Mouse (Mus musculus): Measurements from ENCODE around the gene Csmd2.

The Csmd2 gene

GRCm38 (mm10) chr4:128141161-128142101 lies 153.8 kb downstream of the Csmd2 start:
- DNase-seq (ENCODE audit: low spot score), result no peak

GRCm38 (mm10) chr4:128142279-128142678 lies 154.6 kb downstream of the Csmd2 start:
- no peak for DNase-seq (ENCODE audit: low spot score)

- DNase-seq (ENCODE audit: low spot score), result no peak
Observed at GRCm38 (mm10) chr4:128143147-128143546, 155.5 kb downstream of the Csmd2 start.

GRCm38 (mm10) chr4:128149524-128149923 lies 161.9 kb downstream of the Csmd2 start:
- no peak for DNase-seq (ENCODE audit: low spot score)

GRCm38 (mm10) chr4:128152066-128152465 lies 164.4 kb downstream of the Csmd2 start:
- DNase-seq (ENCODE audit: low spot score), result no peak

GRCm38 (mm10) chr4:128153144-128153543 lies 165.5 kb downstream of the Csmd2 start:
- no peak for DNase-seq (ENCODE audit: low spot score)

- DNase-seq (ENCODE audit: low spot score), result no peak
Observed at GRCm38 (mm10) chr4:128155226-128155625, 167.6 kb downstream of the Csmd2 start.

GRCm38 (mm10) chr4:128160656-128161055 lies 173.0 kb downstream of the Csmd2 start:
- no peak for DNase-seq (ENCODE audit: low spot score)

GRCm38 (mm10) chr4:128170181-128170580 lies 182.5 kb downstream of the Csmd2 start:
- DNase-seq (ENCODE audit: low spot score), result no peak

- no peak for DNase-seq (ENCODE audit: low spot score)
Observed at GRCm38 (mm10) chr4:128171233-128171632, 183.6 kb downstream of the Csmd2 start.

GRCm38 (mm10) chr4:128171701-128172100 lies 184.0 kb downstream of the Csmd2 start:
- DNase-seq (ENCODE audit: low spot score), result no peak

GRCm38 (mm10) chr4:128178974-128179373 lies 191.3 kb downstream of the Csmd2 start:
- no peak for DNase-seq (ENCODE audit: low spot score)

- DNase-seq (ENCODE audit: low spot score), result no peak
Observed at GRCm38 (mm10) chr4:128179581-128179980, 191.9 kb downstream of the Csmd2 start.

GRCm38 (mm10) chr4:128184747-128185146 lies 197.1 kb downstream of the Csmd2 start:
- no peak for DNase-seq (ENCODE audit: low spot score)

- DNase-seq (ENCODE audit: low spot score), result no peak
Observed at GRCm38 (mm10) chr4:128194454-128194853, 206.8 kb downstream of the Csmd2 start.

GRCm38 (mm10) chr4:128217991-128218595 lies 230.4 kb downstream of the Csmd2 start:
- no peak for DNase-seq (ENCODE audit: low spot score)

- no peak for DNase-seq (ENCODE audit: low spot score)
Observed at GRCm38 (mm10) chr4:128224453-128224852, 236.8 kb downstream of the Csmd2 start.

GRCm38 (mm10) chr4:128227377-128228316 lies 240.0 kb downstream of the Csmd2 start:
- DNase-seq (ENCODE audit: low spot score), result no peak

GRCm38 (mm10) chr4:128233458-128233857 lies 245.8 kb downstream of the Csmd2 start:
- DNase-seq (ENCODE audit: low spot score), result no peak

- no peak for DNase-seq (ENCODE audit: low spot score)
Observed at GRCm38 (mm10) chr4:128239113-128239512, 251.5 kb downstream of the Csmd2 start.

- DNase-seq (ENCODE audit: low spot score), result no peak
Observed at GRCm38 (mm10) chr4:128241075-128241853, 253.6 kb downstream of the Csmd2 start.

Measured in yolk sac, embryonic 10.5 days (tissue).